Mouse (Mus musculus) limb, embryonic 14.5 days (tissue): Measurements from ENCODE around the gene Mbd3. TPM values are rescaled to one million over a fixed set of nuclear protein-coding genes. Genes with fewer than 3 reads are reported as not detected.

Experiments used
- ATAC-seq: fragments of 200-750 bp; cut with Nextera tagmentation; 2 replicates; pipeline ENCODE4 v1.8.0; 2017; ENCODE audit warnings: low read depth, moderate number of reproducible peaks, moderate TSS enrichment; ENCODE audit not compliant: low FRiP score
- DNase-seq: peaks from one replicate; pipeline ENCODE4 v3.0.0-alpha.2; 2015; ENCODE audit warnings: low spot score
- H3K27ac ChIP-seq: fragments of 300-500 bp; sonication (generic); replicated peaks from 2 replicates; pipeline ENCODE4 v1.5.1; 2014; ENCODE audit warnings: low read depth, mild to moderate bottlenecking, low read length, moderate library complexity, mixed read lengths
- H3K27me3 ChIP-seq: fragments of 300-500 bp; sonication (generic); 2 replicates; pipeline ENCODE4 v1.6.1; 2014; ENCODE audit warnings: low read length, mixed read lengths; ENCODE audit not compliant: control insufficient read depth, insufficient read depth
- H3K36me3 ChIP-seq: fragments of 300-500 bp; sonication (generic); 2 replicates; pipeline ENCODE4 v1.6.1; 2014; ENCODE audit warnings: mild to moderate bottlenecking, low read length, moderate library complexity, mixed read lengths; ENCODE audit not compliant: control insufficient read depth, insufficient read depth
- H3K4me1 ChIP-seq: fragments of 300-500 bp; sonication (generic); 2 replicates; pipeline ENCODE4 v1.6.1; 2014; ENCODE audit warnings: antibody characterized with exemption, low read length, mixed read lengths; ENCODE audit not compliant: control insufficient read depth, insufficient read depth
- H3K4me2 ChIP-seq: fragments of 300-500 bp; sonication (generic); replicated peaks from 2 replicates; pipeline ENCODE4 v1.6.1; 2014; ENCODE audit warnings: low read depth, mild to moderate bottlenecking, low read length, moderate library complexity; ENCODE audit not compliant: severe bottlenecking
- H3K4me3 ChIP-seq: fragments of 300-500 bp; sonication (generic); replicated peaks from 2 replicates; pipeline ENCODE4 v1.5.1; 2014; ENCODE audit warnings: low read length
- H3K9ac ChIP-seq: fragments of 300-500 bp; sonication (generic); 2 replicates; pipeline ENCODE4 v1.6.1; 2014; ENCODE audit warnings: mild to moderate bottlenecking, low read depth, low read length, moderate library complexity; ENCODE audit not compliant: severe bottlenecking
- H3K9me3 ChIP-seq: fragments of 300-500 bp; sonication (generic); 2 replicates; pipeline ENCODE4 v1.6.1; 2016; ENCODE audit warnings: low read length; ENCODE audit not compliant: control insufficient read depth
- POLR2A ChIP-seq: fragments of 200-500 bp; IDR thresholded peaks from 2 replicates; pipeline ENCODE4 v1.8.0; 2012; ENCODE audit warnings: inconsistent platforms, mild to moderate bottlenecking, moderate library complexity, borderline replicate concordance; ENCODE audit not compliant: insufficient read depth, insufficient read length; ENCODE audit errors: extremely low read depth
- WGBS: fragments of 180-500 bp; shearing (Covaris S2); extraction: QIAGEN DNeasy Blood & Tissue Kit; methylation state at CpG from one replicate; pipeline ENCODE4 v1.1.7; 2014; 5-methylcytosine and 5-hydroxymethylcytosine counted together
- polyA plus RNA-seq, 2 experiments: library from polyadenylated mRNA; depleted of rRNA in 1 of 2; stranded (reverse) in 1 of 2; unstranded in 1 of 2; fragments of >200 nt; fragmentation: Nextera tagmentation in 1 of 2; extraction: Ambion mirVana in 1 of 2; gene quantifications; 2 replicates each; pipeline versions ENCODE4 v1.2.1 to v1.2.3; 2012 to 2014

Mbd3 gene
- polyA plus RNA-seq, 2 experiments, result 196 to 267 TPM

GRCm38 (mm10) chr10:80443575-80444278 is 44.4 kb upstream of the Mbd3 start:
- no peak overlapping the region for H3K4me2 ChIP-seq
- no peak overlapping the region for H3K4me3 ChIP-seq
- no peaks in the 10 kb centered on the region for H3K4me1 ChIP-seq
- 0 out of 2 replicates have a peak, but pooled peaks cover 4% of the 10 kb centered on the region for H3K27me3 ChIP-seq
- 72% methylated on average over 8 of the region's 8 CpGs for WGBS
- no peak overlapping the region for H3K27ac ChIP-seq
- ATAC-seq (no peak), DNase-seq (no peak)
- no peak for TF ChIP-seq POLR2A
- no peaks in the 10 kb centered on the region for H3K9me3 ChIP-seq
- peak overlapping the region; percentile 25; the same call in 1 of the 2 replicates for H3K9ac ChIP-seq
- H3K36me3 ChIP-seq, result no peaks in the 10 kb centered on the region

GRCm38 (mm10) chr10:80442989-80443388 is 43.6 kb upstream of the Mbd3 start:
- Histone ChIP-seq H3K4me3 (no peak overlapping the region), H3K9ac (no peak overlapping the region), H3K4me2 (no peak overlapping the region), H3K9me3 (no peaks in the 10 kb centered on the region), H3K27me3 (0 out of 2 replicates have a peak, but pooled peaks cover 1% of the 10 kb centered on the region), H3K36me3 (no peaks in the 10 kb centered on the region), H3K27ac (no peak overlapping the region), H3K4me1 (no peaks in the 10 kb centered on the region)
- DNase-seq, result no peak
- WGBS, result 60% methylated on average over 2 of the region's 2 CpGs
- no peak for ATAC-seq
- TF ChIP-seq POLR2A, result no peak

GRCm38 (mm10) chr10:80441598-80441997 is 42.2 kb upstream of the Mbd3 start:
- ATAC-seq (no peak), DNase-seq (no peak)
- TF ChIP-seq POLR2A, result no peak
- Histone ChIP-seq H3K4me1 (no peaks in the 10 kb centered on the region), H3K36me3 (no peaks in the 10 kb centered on the region), H3K4me3 (no peak overlapping the region), H3K9me3 (no peaks in the 10 kb centered on the region), H3K27me3 (no peaks in the 10 kb centered on the region), H3K27ac (no peak overlapping the region), H3K9ac (no peak overlapping the region), H3K4me2 (no peak overlapping the region)
- 62% methylated on average over 8 of the region's 8 CpGs for WGBS

- Histone ChIP-seq H3K9me3 (no peaks in the 10 kb centered on the region), H3K27ac (no peak overlapping the region), H3K4me3 (no peak overlapping the region), H3K27me3 (no peaks in the 10 kb centered on the region), H3K36me3 (no peaks in the 10 kb centered on the region), H3K9ac (no peak overlapping the region), H3K4me1 (no peaks in the 10 kb centered on the region), H3K4me2 (no peak overlapping the region)
- TF ChIP-seq POLR2A, result no peak
- DNase-seq, result no peak
- ATAC-seq, result no peak
These were observed 40.7 kb upstream of the Mbd3 start for GRCm38 (mm10) chr10:80440031-80440430.

- Histone ChIP-seq H3K4me2 (no peak overlapping the region), H3K9ac (no peak overlapping the region), H3K9me3 (no peaks in the 10 kb centered on the region), H3K4me1 (no peaks in the 10 kb centered on the region), H3K36me3 (no peaks in the 10 kb centered on the region), H3K4me3 (no peak overlapping the region), H3K27me3 (no peaks in the 10 kb centered on the region), H3K27ac (no peak overlapping the region)
- ATAC-seq (no peak), DNase-seq (no peak)
- TF ChIP-seq POLR2A, result no peak
- WGBS, result 53% methylated on average over 4 of the region's 4 CpGs
These were observed 38.6 kb upstream of the Mbd3 start for GRCm38 (mm10) chr10:80437973-80438372.
